Mouse (Mus musculus) intestine, postnatal 0 days (tissue): Measurements from ENCODE around the gene Cd3eap. TPM values are rescaled to one million over a fixed set of nuclear protein-coding genes. Genes with fewer than 3 reads are reported as not detected.

Experiments
- ATAC-seq: fragments of 200-750 bp; cut with Nextera tagmentation; 2 replicates; pipeline ENCODE4 v1.8.0; 2017; ENCODE audit warnings: mild to moderate bottlenecking, moderate TSS enrichment, moderate library complexity
- H3K27ac ChIP-seq: fragments of 300-500 bp; sonication (generic); 2 replicates; pipeline ENCODE4 v1.5.1; 2014; ENCODE audit warnings: mild to moderate bottlenecking, low read depth, low read length, moderate library complexity
- H3K27me3 ChIP-seq: fragments of 300-500 bp; sonication (generic); replicated peaks from 2 replicates; pipeline ENCODE4 v1.6.1; 2014; ENCODE audit warnings: low read length, mixed read lengths; ENCODE audit not compliant: control insufficient read depth, insufficient read depth
- H3K36me3 ChIP-seq: fragments of 300-500 bp; sonication (generic); 2 replicates; pipeline ENCODE4 v1.6.1; 2014; ENCODE audit warnings: mild to moderate bottlenecking, moderate library complexity; ENCODE audit not compliant: control insufficient read depth, insufficient read depth
- H3K4me1 ChIP-seq: fragments of 300-500 bp; sonication (generic); replicated peaks from 2 replicates; pipeline ENCODE4 v1.6.1; 2014; ENCODE audit warnings: antibody characterized with exemption, low read length, mixed read lengths; ENCODE audit not compliant: control insufficient read depth, insufficient read depth
- H3K4me2 ChIP-seq: fragments of 300-500 bp; sonication (generic); replicated peaks from 2 replicates; pipeline ENCODE4 v1.6.1; 2014; ENCODE audit warnings: low read depth, mild to moderate bottlenecking, moderate library complexity
- H3K4me3 ChIP-seq: fragments of 300-500 bp; sonication (generic); 2 replicates; pipeline ENCODE4 v1.5.1; 2014; ENCODE audit warnings: low read depth, low read length
- H3K9ac ChIP-seq: fragments of 300-500 bp; sonication (generic); 2 replicates; pipeline ENCODE4 v1.6.1; 2014; ENCODE audit warnings: mild to moderate bottlenecking, low read depth, low read length
- H3K9me3 ChIP-seq: fragments of 300-500 bp; sonication (generic); 2 replicates; pipeline ENCODE4 v1.6.1; 2016; ENCODE audit warnings: mixed run types; ENCODE audit not compliant: control insufficient read depth
- CTCF ChIP-seq: sonication (generic); IDR thresholded peaks from 2 replicates; pipeline ENCODE4 v1.5.1; 2016; ENCODE audit warnings: low read depth, mild to moderate bottlenecking, control low read depth, antibody characterized with exemption, moderate library complexity
- WGBS: fragments of 180-500 bp; shearing (Covaris S2); extraction: QIAGEN DNeasy Blood & Tissue Kit; methylation state at CpG from one replicate; pipeline ENCODE4 v1.1.7; 2014; 5-methylcytosine and 5-hydroxymethylcytosine counted together
- microRNA counts: library from miRNA; unstranded; fragments of <30 nt; microRNA quantifications from one replicate; lab custom pipeline; 2016
- microRNA-seq: library from miRNA; unstranded; fragments of <30 nt; microRNA quantifications from one replicate; pipeline ENCODE4, GENCODE M21; 2016
- polyA plus RNA-seq: library from polyadenylated mRNA; unstranded; fragments of >200 nt; fragmentation: Nextera tagmentation; extraction: Ambion mirVana; gene quantifications from 2 replicates; pipeline ENCODE4 v1.2.1, GENCODE M21; 2015

Gene Cd3eap
- polyA plus RNA-seq, 1 experiment from 2014 or later = 8.3 TPM

GRCm38 (mm10) chr7:19309884-19310641 lies 49.2 kb downstream of the Cd3eap start, which contains the start of gene Fosb:
Fosb (minus strand) TSS chr7:19310051.
- Histone ChIP-seq H3K27me3 (peaks cover 29% of the 10 kb centered on the region), H3K9me3 (no peaks in the 10 kb centered on the region), H3K36me3 (no peaks in the 10 kb centered on the region), H3K9ac (peak within 1 kb of the TSS; percentile 57), H3K4me3 (peak within 1 kb of the TSS; percentile 71), H3K4me1 (no peaks in the 10 kb centered on the region), H3K27ac (no peak within 1 kb of the TSS; the same call in 1 of the 2 replicates), H3K4me2 (peak within 1 kb of the TSS; percentile 97)
- TF ChIP-seq CTCF = peak; percentile 68
- under 1% methylated on average over 49 of the region's 49 CpGs for WGBS
- ATAC-seq = peak; percentile 88

GRCm38 (mm10) chr7:19309278-19309883 lies 49.9 kb downstream of the Cd3eap start:
- no peaks in the 10 kb centered on the region for H3K9me3 ChIP-seq
- H3K36me3 ChIP-seq = no peaks in the 10 kb centered on the region
- peak overlapping the region; percentile 71 for H3K4me3 ChIP-seq
- H3K9ac ChIP-seq = peak overlapping the region; percentile 57
- no peak for TF ChIP-seq CTCF
- peak overlapping the region; percentile 97 for H3K4me2 ChIP-seq
- H3K4me1 ChIP-seq = no peaks in the 10 kb centered on the region
- no peak for ATAC-seq
- no peak overlapping the region for H3K27ac ChIP-seq
- under 1% methylated on average over 48 of the region's 48 CpGs for WGBS
- peaks cover 35% of the 10 kb centered on the region for H3K27me3 ChIP-seq

- Histone ChIP-seq H3K9ac (peak overlapping the region; percentile 57), H3K4me1 (no peaks in the 10 kb centered on the region), H3K27ac (peak overlapping the region; percentile 68), H3K4me3 (peak overlapping the region; percentile 71), H3K27me3 (peaks cover 37% of the 10 kb centered on the region), H3K36me3 (no peaks in the 10 kb centered on the region), H3K9me3 (no peaks in the 10 kb centered on the region), H3K4me2 (peak overlapping the region; percentile 97)
- under 1% methylated on average over 58 of the region's 58 CpGs for WGBS
- peak; percentile 65 for TF ChIP-seq CTCF
- ATAC-seq = peak; percentile 84
Observed at GRCm38 (mm10) chr7:19308454-19309277, 50.6 kb downstream of the Cd3eap start.

- Histone ChIP-seq H3K36me3 (no peaks in the 10 kb centered on the region), H3K9ac (peak overlapping the region; percentile 57), H3K27me3 (peaks cover 45% of the 10 kb centered on the region), H3K27ac (peak overlapping the region; percentile 68), H3K4me1 (no peaks in the 10 kb centered on the region), H3K4me2 (peak overlapping the region; percentile 97), H3K9me3 (no peaks in the 10 kb centered on the region), H3K4me3 (peak overlapping the region; percentile 71)
- ATAC-seq = peak; percentile 22
- 4% methylated on average over 17 of the region's 18 CpGs for WGBS
- TF ChIP-seq CTCF = no peak
Observed at GRCm38 (mm10) chr7:19307739-19308453, 51.4 kb downstream of the Cd3eap start.

- H3K4me2 ChIP-seq = peak overlapping the region; percentile 97; the same call in 1 of the 2 replicates
- TF ChIP-seq CTCF = no peak
- no peak overlapping the region for H3K4me3 ChIP-seq
- 69% methylated on average over 25 of the region's 25 CpGs for WGBS
- H3K9me3 ChIP-seq = no peaks in the 10 kb centered on the region
- H3K9ac ChIP-seq = no peak overlapping the region
- no peaks in the 10 kb centered on the region for H3K4me1 ChIP-seq
- no peak overlapping the region for H3K27ac ChIP-seq
- peaks cover 53% of the 10 kb centered on the region for H3K27me3 ChIP-seq
- no peaks in the 10 kb centered on the region for H3K36me3 ChIP-seq
- ATAC-seq = no peak
Observed at GRCm38 (mm10) chr7:19306819-19307738, 52.2 kb downstream of the Cd3eap start.

MicroRNAs within 50 kb of the gene (microRNA counts, 519-probe panel; counts per million panel counts)
- microRNA mmu-miR-343 (lab: Ali Mortazavi, UCI) = not detected

Small RNAs within 50 kb of the gene (microRNA-seq; reads per million reads assigned to microRNA genes)
- not detected for gene Mir343

Other genes starting within 250 kb of the Cd3eap start
- 0.38 and 0.39 TPM in 2 replicates for gene Gm4969, start 241.1 kb downstream of the Cd3eap start, polyA plus RNA-seq
- gene Fbxo46, start 239.6 kb downstream of the Cd3eap start, polyA plus RNA-seq = 4.8 and 5.1 TPM in 2 replicates
- 7.3 and 8.1 TPM in 2 replicates for gene Qpctl, start 210.2 kb downstream of the Cd3eap start, polyA plus RNA-seq
- gene Snrpd2, start 209.8 kb downstream of the Cd3eap start, polyA plus RNA-seq = 66.3 and 69.6 TPM in 2 replicates
- gene Gipr, start 193.4 kb downstream of the Cd3eap start, polyA plus RNA-seq = 0.48 and 0.67 TPM in 2 replicates
- 5.0 and 5.1 TPM in 2 replicates for gene Eml2, start 183.1 kb downstream of the Cd3eap start, polyA plus RNA-seq
- gene Gpr4, start 146.9 kb downstream of the Cd3eap start, polyA plus RNA-seq = 1.3 and 1.6 TPM in 2 replicates
- gene Opa3, start 131.1 kb downstream of the Cd3eap start, polyA plus RNA-seq = 26.5 and 27.5 TPM in 2 replicates
- gene Vasp, start 87.7 kb downstream of the Cd3eap start, polyA plus RNA-seq = 98.5 and 106 TPM in 2 replicates
- 0.12 and 0.14 TPM in 2 replicates for gene Ppm1n, start 79.4 kb downstream of the Cd3eap start, polyA plus RNA-seq
- 7.1 and 9.3 TPM in 2 replicates for gene Rtn2, start 76.9 kb downstream of the Cd3eap start, polyA plus RNA-seq
- 0.12 and 0.54 TPM in 2 replicates for gene Fosb, start 49.4 kb downstream of the Cd3eap start, polyA plus RNA-seq
- gene Ercc1, start 14.7 kb downstream of the Cd3eap start, polyA plus RNA-seq = 22.1 and 27.1 TPM in 2 replicates
- gene Ppp1r13l, start 266 bp upstream of the Cd3eap start, polyA plus RNA-seq = 1.4 TPM in 2 replicates
- 6.2 and 8.7 TPM in 2 replicates for gene Ercc2, start 22.5 kb upstream of the Cd3eap start, polyA plus RNA-seq
- 1.6 TPM in 2 replicates for gene Klc3, start 44.6 kb upstream of the Cd3eap start, polyA plus RNA-seq
- gene Ckm, start 45.3 kb upstream of the Cd3eap start, polyA plus RNA-seq = 25.2 and 26.2 TPM in 2 replicates
- gene Mark4, start 99.3 kb upstream of the Cd3eap start, polyA plus RNA-seq = 4.2 and 4.7 TPM in 2 replicates
- 1.1 and 1.9 TPM in 2 replicates for gene Exoc3l2, start 103.8 kb upstream of the Cd3eap start, polyA plus RNA-seq
- 3.4 TPM in 2 replicates for gene Bloc1s3, start 148.9 kb upstream of the Cd3eap start, polyA plus RNA-seq
- 108 and 118 TPM in 2 replicates for gene Trappc6a, start 148.9 kb upstream of the Cd3eap start, polyA plus RNA-seq
- not detected in 2 replicates for gene Nkpd1, start 158.4 kb upstream of the Cd3eap start, polyA plus RNA-seq
- gene Ppp1r37, start 203.6 kb upstream of the Cd3eap start, polyA plus RNA-seq = 13.9 and 15.0 TPM in 2 replicates
- gene Zfp296, start 217.8 kb upstream of the Cd3eap start, polyA plus RNA-seq = 0.14 TPM in 1 of 2 replicates, not detected in the other
- 99.5 and 102 TPM in 2 replicates for gene Gemin7, start 218.1 kb upstream of the Cd3eap start, polyA plus RNA-seq
- 14.8 and 16.9 TPM in 2 replicates for gene Clasrp, start 245.0 kb upstream of the Cd3eap start, polyA plus RNA-seq